Comparison of ENCODE assay signal across 8 mouse cellular contexts in genomic region chr9:65786885-65787787, GRCm38 (mm10). TPM values are rescaled to one million over a fixed set of nuclear protein-coding genes. Genes with fewer than 3 reads are reported as not detected.
A peak's percentile ranks its signal among the peaks of the same experiment; 100 is the strongest.
DNase-seq lines count a peak whose midpoint lies in the region; ATAC-seq and TF ChIP-seq lines count a peak whose summit lies in the region.

No protein-coding gene starts in this region.

- no peaks in the 10 kb centered on the region for H3K27me3 ChIP-seq in liver, embryonic 11.5 days (replicated peaks; ENCODE audit: control insufficient read depth, insufficient read depth, low read length)
- H3K27me3 ChIP-seq in midbrain, postnatal 0 days (ENCODE audit: insufficient read depth, low read length) = no peaks in the 10 kb centered on the region

- peak; percentile 50 for DNase-seq in ovary, adult 18-20 months (ENCODE audit: low spot score)
- no peak for DNase-seq in ovary, postnatal 10 days (ENCODE audit: low spot score)
- DNase-seq in heart, postnatal 4 days = peak; percentile 43
- DNase-seq in liver, embryonic 11.5 days (ENCODE audit: low spot score) = peak; percentile 42
- peak; percentile 79 for DNase-seq in midbrain, postnatal 0 days (ENCODE audit: low spot score)
- no peak for DNase-seq in T-cell, adult 2 months (ENCODE audit: low spot score)
- no peak for DNase-seq in urinary bladder, adult 2 months (ENCODE audit: low spot score)

- peak overlapping the region; percentile 74 for H3K27ac ChIP-seq in liver, embryonic 11.5 days (ENCODE audit: low read depth, low read length)
- peak overlapping the region; percentile 69 for H3K27ac ChIP-seq in midbrain, postnatal 0 days (ENCODE audit: low read depth, low read length)

- peaks cover 56% of the 10 kb centered on the region for H3K4me1 ChIP-seq in liver, embryonic 11.5 days (replicated peaks; ENCODE audit: control insufficient read depth, insufficient read depth, low read length)
- H3K4me1 ChIP-seq in midbrain, postnatal 0 days (ENCODE audit: insufficient read depth, low read length) = peaks cover 26% of the 10 kb centered on the region

- H3K9me3 ChIP-seq in liver, embryonic 11.5 days (ENCODE audit: control insufficient read depth, low read length) = no peaks in the 10 kb centered on the region
- no peaks in the 10 kb centered on the region for H3K9me3 ChIP-seq in midbrain, postnatal 0 days (ENCODE audit: low read length)

- TF ChIP-seq CTCF in midbrain, postnatal 0 days (IDR thresholded peaks at IDR 0.05) = no peak

- 33% methylated on average over 8 of the region's 8 CpGs for WGBS in liver, embryonic 11.5 days
- 26% methylated on average over 8 of the region's 8 CpGs for WGBS in midbrain, postnatal 0 days

- peak; percentile 94 for ATAC-seq in common myeloid progenitor, adult 5-6 weeks (replicated peaks; ENCODE audit: low read depth, poor library complexity, severe bottlenecking)
- peak; percentile 90 for ATAC-seq in liver, embryonic 11.5 days (replicated peaks; ENCODE audit: low FRiP score)
- peak; percentile 72 for ATAC-seq in midbrain, postnatal 0 days (ENCODE audit: low FRiP score)

- no peak overlapping the region for H3K4me3 ChIP-seq in liver, embryonic 11.5 days (ENCODE audit: low read depth, low read length)
- no peak overlapping the region for H3K4me3 ChIP-seq in midbrain, postnatal 0 days (ENCODE audit: low read depth, low read length)

- no peak overlapping the region for H3K9ac ChIP-seq in liver, embryonic 11.5 days (ENCODE audit: low read depth, low read length)
- no peak overlapping the region for H3K9ac ChIP-seq in midbrain, postnatal 0 days (replicated peaks; ENCODE audit: low read length, poor library complexity, severe bottlenecking)

- H3K36me3 ChIP-seq in liver, embryonic 11.5 days (ENCODE audit: control insufficient read depth, insufficient read depth, low read length) = no peaks in the 10 kb centered on the region
- no peaks in the 10 kb centered on the region for H3K36me3 ChIP-seq in midbrain, postnatal 0 days (ENCODE audit: insufficient read depth, low read length)

- peak overlapping the region; percentile 48 for H3K4me2 ChIP-seq in liver, embryonic 11.5 days
- H3K4me2 ChIP-seq in midbrain, postnatal 0 days (ENCODE audit: low read depth, low read length, poor library complexity, severe bottlenecking) = no peak overlapping the region

RNA-seq across cellular contexts. Expression of gene Zfp609, which starts 40.2 kb away (rescaled TPM):
- total RNA-seq in common myeloid progenitor, adult 5-6 weeks (2017) = 4.9 and 11.9 TPM in 2 replicates
- 10 to 100 TPM; 45.1 to 46.2 TPM for total RNA-seq in heart, postnatal 4 days (2021)
- 5.5 and 5.8 TPM in 2 replicates for polyA plus RNA-seq in liver, embryonic 11.5 days (2014; fragmentation: Nextera tagmentation; extraction: Ambion mirVana)
- 11.2 and 11.8 TPM in 2 replicates for total RNA-seq in midbrain, postnatal 0 days (2014; rRNA removed)
- polyA plus RNA-seq in midbrain, postnatal 0 days (2015; fragmentation: Nextera tagmentation; extraction: Ambion mirVana) = 4.5 and 5.4 TPM in 2 replicates
- 9.2 and 17.4 TPM in 2 replicates for polyA plus RNA-seq in urinary bladder, adult 2 months (2012; rRNA removed)

Comparison
In these comparisons a context has a peak if more than half of its experiments do, and no peak if none do; other contexts are left out.
1. DNase-seq: peak in ovary, adult 18-20 months (single experiment), heart, postnatal 4 days (single experiment), liver, embryonic 11.5 days (single experiment) and midbrain, postnatal 0 days (single experiment); none in ovary, postnatal 10 days (single experiment), T-cell, adult 2 months (single experiment) and urinary bladder, adult 2 months (single experiment).
2. Peak in every context shown above with its lines, with median percentiles within 50 percentile points of each other: ATAC-seq.